Mouse (Mus musculus) E14TG2a.4 (cell line): ENCODE measurements around the gene Ado.

Experiments used
- CTCF ChIP-seq: conservative IDR thresholded peaks from 2 replicates; pipeline ENCODE4 v1.5.1; 2014; ENCODE audit warnings: low read length
- NANOG ChIP-seq: IDR thresholded peaks from 2 replicates; pipeline ENCODE4 v1.6.1; 2014; ENCODE audit warnings: borderline replicate concordance, low read length, mixed read lengths

GRCm38 (mm10) chr10:67538585-67539400 lies 10.0 kb downstream of the Ado start:
- no peak for TF ChIP-seq CTCF
- no peak for TF ChIP-seq NANOG
